Mouse (Mus musculus): Measurements from ENCODE around the gene Gm45140.

The Gm45140 gene

DNA sequence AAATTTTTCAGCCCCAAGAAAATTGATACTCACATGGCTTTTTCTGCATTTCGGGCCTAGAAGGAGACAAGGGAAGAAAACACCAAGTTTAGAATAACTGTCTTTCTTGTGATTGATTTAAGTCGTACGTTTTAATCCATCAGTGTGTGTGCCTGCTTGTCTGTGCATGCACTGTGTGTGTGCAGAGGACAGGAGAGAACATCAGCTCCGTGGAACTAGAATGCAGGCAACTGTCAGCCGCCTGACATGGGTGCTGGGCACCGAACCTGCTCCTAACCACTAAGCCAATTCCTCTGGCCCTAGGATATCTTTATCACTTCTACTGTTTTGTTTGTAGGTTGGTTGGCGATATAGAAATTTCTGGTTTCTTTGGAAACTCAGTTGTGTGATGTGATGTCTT lies at the start of gene Gm45140:
Gene Gm45140 (minus strand): TSS at position 101 of the 400 bp plus-strand sequence.
- DNase-seq (ENCODE audit: low read depth in 2 of 2, low spot score in 2 of 2), result no peak

DNA sequence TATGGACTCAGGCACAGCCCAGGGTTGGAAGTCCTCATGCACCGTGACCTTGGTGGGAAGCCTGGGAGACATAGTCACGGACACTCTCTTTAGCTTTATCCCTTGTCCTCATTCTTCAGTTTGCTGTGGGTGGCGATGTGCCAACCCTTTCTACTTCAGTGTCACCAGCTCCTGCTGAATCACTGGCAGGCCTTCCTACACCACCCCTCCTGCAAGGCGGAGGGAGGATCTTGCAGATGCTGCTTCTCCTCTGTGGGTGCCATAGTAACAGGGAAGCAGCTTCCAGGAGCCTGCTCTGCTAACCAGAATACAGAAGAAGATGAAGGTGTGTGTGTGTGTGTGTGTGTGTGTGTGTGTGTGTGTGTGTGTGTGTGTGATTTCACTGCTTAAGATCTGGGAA lies 47.2 kb upstream of the Gm45140 start:
- no peak for DNase-seq (ENCODE audit: low read depth in 2 of 2, low spot score in 2 of 2)

DNA sequence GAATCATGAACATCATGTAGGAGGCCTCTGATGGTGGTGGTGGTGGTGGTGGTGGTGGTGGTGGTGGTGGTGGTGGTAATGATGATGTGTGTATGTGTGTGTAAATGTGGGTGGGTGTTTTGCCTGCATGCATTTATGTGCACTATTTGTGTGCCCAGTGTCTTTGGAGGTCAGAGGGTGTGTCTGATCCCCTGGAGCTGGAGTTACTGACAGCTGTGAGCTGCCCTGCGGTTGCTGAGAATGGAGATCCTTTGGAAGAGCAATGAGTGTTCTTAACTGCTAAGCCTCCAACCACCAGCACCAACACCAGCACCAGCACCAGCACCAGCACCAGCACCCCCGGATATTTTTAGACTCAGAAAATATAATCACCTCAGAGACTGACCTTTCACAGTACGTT lies 46.6 kb upstream of the Gm45140 start:
- DNase-seq (ENCODE audit: low read depth in 2 of 2, low spot score in 2 of 2), result no peak

DNA sequence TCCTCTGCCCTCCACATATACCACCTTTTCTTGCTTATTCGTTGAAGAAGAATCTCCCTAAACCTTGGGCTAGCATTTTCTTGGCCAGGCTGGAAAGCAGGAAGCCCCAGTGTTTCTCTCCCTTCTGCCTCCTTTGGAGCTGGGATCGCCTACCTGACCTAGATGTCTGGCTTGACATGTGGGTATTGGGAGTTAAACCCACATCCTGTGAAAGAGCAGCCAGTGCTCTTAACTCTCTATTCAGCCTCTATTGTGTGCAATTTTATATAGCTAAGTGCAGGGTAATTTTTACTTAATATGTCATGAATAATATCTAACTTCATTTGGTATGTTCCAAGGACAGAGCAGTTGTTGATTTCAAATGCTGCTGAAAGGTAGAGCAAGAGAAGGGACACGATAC lies 44.0 kb upstream of the Gm45140 start:
- no peak for DNase-seq (ENCODE audit: low read depth in 2 of 2, low spot score in 2 of 2)

DNA sequence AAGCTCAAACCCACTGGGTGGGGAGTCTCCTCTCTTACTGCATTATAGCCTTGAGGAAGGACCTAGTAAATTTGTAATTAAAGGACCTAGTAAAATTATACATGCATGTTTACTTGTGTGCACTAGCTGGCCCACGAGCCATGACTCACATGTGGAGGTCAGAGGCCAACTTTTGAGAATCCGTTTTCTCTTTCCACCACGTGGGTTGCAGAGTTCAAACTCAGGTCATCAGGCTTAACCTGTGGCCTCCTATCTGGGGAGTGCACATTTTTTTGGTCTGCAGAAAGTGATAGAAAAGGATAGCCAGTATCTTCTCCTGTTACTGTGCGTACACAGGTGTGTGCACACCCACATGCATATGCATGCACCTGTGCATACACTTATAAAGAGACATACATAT lies 43.4 kb upstream of the Gm45140 start:
- DNase-seq (ENCODE audit: low read depth in 2 of 2, low spot score in 2 of 2), result no peak

DNA sequence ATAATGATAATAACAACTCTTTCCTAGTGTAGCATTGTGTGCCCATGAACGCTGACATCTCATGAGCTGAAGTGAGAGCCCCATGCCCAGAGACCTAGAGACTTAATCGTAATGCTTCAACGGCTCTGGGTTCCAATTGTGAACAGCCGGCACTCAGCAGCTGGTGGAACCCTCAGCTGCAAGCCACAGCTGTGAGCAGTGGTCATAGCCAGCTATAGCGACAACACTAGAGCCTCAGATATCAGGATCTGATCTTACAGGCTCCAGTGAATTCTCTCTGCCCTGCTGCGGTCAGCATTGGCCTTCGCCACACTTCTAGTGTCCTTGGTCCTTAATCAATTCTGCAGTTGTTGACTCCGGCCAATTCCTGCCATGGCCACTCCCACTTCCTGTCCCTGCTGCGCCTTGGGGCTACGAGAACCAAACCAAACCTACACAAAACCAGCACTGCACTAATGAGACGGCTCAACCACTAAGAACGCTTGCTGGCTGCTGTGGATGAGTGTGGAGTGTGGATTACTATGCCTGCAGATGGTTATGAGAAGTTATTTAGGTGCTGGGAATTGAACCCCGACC lies 40.6 kb upstream of the Gm45140 start:
- DNase-seq (ENCODE audit: low read depth in 2 of 2, low spot score in 2 of 2), result no peak

DNA sequence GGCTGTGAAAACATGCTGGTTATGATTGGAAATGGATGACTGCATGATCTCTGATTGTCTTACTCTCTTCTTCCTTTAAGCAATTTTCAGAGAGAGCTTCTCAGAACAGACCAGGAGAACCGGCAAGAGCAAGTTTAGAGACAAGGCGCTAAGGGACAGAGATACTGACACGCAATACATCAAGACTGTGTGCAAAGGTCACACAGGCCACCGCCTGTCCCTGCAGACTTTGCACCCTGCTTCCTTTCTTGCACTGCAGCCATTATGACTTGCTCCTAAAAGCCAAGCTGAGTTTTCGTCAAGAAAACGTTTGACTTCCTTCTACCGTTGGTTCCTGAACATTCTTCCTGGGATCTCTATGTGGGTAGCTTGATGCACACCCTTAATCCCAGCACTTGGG lies 40.0 kb upstream of the Gm45140 start:
- no peak for DNase-seq (ENCODE audit: low read depth in 2 of 2, low spot score in 2 of 2)

DNA sequence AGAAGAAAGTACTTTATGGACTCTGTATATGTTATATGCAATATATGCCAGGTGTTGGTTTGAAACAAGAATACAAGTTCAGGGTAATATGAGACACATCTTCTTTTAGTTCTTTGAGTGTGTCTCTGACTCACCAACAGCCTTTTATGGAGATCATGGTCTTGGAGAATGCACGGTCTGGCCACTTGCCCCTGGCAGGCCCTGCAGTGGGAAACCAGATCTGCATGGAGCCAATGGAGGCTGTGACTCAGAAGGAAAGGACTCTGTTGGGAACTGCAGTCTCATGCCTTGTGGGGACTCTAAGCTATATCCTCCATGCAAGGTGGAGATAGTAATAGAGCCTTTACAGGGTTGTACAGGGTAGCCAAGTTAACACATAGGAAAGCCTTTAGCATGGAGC lies 39.5 kb upstream of the Gm45140 start:
- DNase-seq (ENCODE audit: low read depth in 2 of 2, low spot score in 2 of 2), result no peak

DNA sequence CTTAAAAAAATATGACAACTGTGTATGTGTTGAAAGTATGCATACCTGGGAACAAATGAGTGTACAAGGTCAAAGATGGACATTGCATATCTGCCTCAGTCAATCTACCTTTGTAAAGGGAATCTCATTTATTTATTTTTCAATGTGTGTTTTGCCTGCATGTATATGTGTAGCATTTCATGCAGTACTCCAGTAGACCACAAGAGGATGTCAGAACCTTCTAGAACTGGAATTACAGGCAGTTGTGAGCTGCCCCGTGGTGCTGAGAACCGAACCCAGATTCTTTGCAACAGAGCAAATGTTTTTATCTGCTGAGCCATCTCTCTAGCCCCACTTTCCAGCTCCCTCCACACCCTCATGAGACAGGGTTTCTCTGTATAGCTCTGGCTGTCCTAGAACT lies 38.4 kb upstream of the Gm45140 start:
- DNase-seq (ENCODE audit: low read depth in 2 of 2, low spot score in 2 of 2), result no peak

DNA sequence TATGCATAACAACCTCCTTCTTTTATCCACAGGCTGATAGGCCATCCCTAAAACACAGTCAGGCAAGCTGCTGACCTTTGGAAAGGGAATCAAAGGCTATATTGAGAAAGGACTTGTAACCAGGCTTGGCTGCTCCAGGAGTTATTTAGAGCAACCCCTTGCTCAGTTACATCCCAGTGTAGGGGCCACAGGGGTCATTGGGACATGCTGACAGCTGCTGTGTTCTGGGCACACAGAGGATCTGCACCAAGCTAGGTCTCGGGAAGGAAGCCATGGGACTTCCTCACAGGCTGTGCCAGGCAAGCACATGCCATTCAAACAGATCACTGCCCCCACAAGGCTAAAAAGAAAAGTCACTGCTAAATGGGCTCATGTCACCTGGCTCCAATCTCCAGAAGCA lies 37.5 kb upstream of the Gm45140 start:
- DNase-seq (ENCODE audit: low read depth in 2 of 2, low spot score in 2 of 2), result no peak

DNA sequence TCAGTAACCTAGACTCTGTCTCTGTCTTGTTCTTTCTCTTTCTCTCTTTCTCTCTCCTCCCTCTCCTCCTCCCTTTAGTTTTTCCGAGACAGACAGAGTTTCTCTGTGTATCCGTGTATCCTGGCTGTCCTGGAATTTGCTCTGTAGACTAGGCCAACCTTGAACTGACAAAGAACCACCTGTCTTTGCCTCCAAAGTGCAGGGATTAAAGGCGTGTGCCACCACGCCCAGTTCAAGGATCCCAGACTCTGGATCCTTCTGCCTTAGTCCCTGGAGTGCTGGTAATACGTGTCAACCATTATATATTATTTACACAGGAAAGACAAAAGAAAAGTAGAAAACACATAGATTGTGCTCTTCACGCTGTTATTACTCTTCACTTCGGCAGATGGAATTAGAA lies 35.6 kb upstream of the Gm45140 start:
- no peak for DNase-seq (ENCODE audit: low read depth in 2 of 2, low spot score in 2 of 2)

DNA sequence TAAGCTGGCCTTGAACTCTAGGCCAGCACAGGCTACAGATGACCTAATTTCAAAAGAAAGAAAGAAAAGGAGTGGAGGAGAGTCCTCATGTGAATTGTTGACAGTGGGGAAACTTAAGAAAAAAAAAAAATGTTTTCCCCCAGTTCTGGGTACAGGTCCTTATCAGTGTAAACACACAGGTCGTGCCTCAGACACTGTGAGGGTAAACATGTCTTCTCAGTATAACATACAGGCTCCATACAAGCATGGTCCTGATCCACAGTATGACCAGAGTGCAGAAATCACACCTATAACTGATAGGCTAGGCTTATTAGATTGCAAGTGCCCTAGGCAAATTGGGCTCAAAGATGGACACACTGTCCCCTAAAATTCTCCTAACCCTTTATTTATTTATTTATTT lies 34.8 kb upstream of the Gm45140 start:
- no peak for DNase-seq (ENCODE audit: low read depth in 2 of 2, low spot score in 2 of 2)

DNA sequence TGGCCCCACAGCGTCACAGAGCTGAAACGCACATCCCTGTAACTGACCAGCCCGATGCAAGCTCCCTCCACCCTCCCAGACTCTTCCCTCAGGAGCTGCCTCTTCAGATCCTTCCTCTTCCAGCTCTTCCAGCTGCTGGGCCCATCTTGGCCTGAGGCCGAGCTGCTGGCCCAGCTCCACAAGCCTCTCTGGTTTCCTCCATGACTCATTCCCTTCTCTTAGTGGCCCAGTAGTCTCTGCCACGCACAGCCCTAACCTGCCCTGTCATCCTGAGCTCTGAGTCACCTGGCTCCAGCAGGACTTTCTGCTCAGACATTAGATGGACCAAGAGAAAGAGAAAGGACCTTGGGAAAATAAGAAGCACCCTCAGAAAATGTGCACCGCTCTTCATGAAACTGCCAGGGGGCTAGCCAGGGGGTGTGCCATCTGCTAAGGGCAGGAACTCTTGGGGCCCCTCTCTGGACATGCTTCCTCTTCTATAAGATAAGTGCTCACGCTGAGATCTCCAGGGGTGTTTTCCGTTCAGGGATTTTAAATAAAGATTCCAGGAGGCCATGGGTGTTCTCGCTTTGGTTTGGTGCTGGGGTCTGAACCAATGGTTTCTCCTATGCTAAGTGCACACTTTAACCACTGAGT lies 33.4 kb upstream of the Gm45140 start:
- DNase-seq (ENCODE audit: low read depth in 2 of 2, low spot score in 2 of 2), result no peak

DNA sequence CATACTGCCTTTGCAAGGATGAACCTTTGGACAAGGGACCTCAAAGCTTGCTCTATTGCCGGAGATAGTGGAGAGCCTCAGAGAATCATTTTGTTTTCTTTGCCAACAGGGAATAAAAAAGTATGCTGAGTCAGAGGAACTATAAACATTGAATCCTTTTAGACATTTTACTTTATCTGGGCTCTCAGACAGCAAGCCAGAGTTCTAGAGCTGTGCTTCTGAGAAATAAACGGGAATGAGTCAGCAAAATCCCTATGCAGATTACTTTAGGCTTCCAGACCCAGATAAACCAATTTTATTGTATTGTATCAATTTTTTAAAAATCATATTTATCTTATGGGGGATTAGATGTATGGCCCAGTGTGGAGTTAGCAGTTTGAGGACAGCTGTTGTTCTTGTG lies 31.7 kb upstream of the Gm45140 start:
- no peak for DNase-seq (ENCODE audit: low read depth in 2 of 2, low spot score in 2 of 2)

DNA sequence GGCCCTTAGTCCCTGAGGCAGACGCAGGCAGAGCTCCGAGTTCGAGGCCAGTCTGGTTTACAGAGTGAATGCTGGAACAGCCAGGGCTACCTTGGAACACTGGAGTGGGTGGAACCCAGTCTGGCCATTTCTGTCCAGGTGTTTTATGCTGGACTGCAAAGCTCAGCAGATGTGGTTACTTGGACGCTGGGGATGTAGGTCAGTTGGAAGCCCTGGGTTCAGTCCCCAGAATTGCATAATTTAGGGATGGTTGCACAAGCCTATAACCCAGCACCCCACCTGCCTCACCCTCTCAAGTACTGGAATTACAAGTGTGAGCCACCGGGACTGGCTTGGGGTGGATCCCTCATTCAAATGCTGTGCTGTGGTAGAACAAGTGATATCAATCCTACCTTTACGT lies 30.6 kb upstream of the Gm45140 start:
- DNase-seq (ENCODE audit: low read depth in 2 of 2, low spot score in 2 of 2), result no peak

DNA sequence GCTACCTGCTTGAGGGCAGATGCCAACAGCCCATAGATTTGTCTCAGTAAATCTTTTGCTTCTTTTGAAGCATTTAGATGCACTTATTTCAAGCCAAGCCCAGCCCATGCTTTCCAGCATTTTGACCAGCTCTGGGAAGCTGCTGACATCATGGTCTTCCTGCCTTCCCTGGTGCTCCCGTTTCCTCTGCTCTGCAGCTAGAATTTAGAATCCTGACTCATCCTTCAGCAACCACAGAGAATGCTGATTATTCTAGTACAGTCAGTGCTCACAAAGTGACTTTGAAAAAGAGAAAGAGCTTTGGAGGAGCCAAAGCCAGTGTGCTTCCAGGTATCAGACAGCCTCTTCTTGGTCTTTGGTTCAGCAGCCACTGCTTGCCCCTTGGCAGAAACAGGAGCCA lies 21.5 kb upstream of the Gm45140 start:
- no peak for DNase-seq (ENCODE audit: low read depth in 2 of 2, low spot score in 2 of 2)

DNA sequence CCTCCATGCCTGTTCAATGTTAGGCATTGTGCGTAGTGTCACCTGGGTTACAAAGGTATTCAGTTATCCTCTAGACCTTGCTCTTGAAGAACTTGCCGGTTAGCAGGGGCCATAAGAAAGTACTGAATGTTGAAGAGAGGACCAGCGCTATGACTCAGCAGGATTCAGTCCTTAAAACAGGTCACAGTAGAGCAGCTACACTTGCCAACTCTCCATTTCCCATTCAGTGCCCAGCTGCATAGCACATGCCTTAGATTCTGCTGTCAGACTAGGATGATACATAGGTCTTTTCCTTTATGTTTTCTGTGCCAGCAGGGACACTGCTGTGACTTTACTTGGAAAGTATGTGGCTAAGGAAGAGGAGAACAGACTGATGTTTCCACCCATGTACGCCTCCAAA lies 17.9 kb upstream of the Gm45140 start:
- no peak for DNase-seq (ENCODE audit: low read depth in 2 of 2, low spot score in 2 of 2)

DNA sequence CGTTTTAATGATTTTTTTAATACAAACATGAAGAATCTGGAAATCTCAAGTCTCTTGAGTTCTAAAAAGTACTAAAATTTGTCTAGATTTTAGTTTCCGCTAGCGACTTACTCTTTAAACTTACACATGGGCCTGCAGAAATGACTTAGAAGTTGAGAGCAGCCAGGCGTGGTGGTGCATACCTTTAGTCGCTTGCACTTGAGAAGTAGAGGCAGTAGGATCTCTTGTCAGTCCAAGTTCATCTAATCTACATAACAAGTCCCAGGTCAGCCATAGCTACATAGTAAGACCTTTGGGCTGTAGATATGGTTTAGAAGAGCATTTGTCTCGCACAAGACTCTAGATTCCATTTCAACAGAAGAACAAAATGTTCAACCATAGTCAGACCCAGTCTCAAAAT lies 16.3 kb upstream of the Gm45140 start:
- DNase-seq (ENCODE audit: low read depth in 2 of 2, low spot score in 2 of 2), result no peak

DNA sequence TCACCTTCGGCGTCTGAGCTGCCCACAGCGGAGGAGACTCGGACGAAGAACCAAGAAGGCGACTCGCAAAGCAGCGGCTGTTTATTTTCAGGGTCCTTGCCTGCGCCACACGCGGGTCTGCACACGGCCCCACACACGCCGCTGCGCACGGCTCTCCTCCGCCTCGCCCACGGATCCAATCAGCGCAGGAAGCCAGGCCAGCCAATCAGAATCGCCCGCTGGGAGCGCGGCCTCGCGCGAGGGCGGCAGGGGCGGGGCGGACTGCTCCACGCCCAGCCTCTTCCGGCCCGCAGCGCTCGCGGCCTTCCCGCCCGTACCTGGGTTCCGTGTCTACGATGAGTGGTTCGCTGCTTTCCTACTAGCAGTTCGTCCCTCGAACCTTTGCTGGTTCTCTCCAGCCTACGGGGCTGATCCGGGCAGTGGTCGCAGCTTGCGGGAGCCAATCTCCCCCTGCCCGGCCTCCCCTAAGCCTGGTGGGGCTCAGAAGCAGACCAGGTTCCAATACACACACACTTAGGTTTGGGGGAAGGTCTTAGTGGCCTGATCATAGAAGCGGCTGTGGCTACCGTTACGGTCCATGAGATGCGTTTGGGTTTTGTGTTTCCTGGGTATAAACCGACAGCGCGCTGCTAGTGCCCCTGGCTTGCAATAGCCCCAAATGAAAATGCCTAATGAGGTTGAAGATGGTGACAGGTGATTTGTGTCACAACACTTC lies 15.5 kb upstream of the Gm45140 start, which contains the start of gene Cnbp:
Gene Cnbp (minus strand): TSS at position 207 of the 715 bp plus-strand sequence.
- DNase-seq (ENCODE audit: low read depth in 2 of 2, low spot score in 2 of 2), result peak; percentile 94 to 95

DNA sequence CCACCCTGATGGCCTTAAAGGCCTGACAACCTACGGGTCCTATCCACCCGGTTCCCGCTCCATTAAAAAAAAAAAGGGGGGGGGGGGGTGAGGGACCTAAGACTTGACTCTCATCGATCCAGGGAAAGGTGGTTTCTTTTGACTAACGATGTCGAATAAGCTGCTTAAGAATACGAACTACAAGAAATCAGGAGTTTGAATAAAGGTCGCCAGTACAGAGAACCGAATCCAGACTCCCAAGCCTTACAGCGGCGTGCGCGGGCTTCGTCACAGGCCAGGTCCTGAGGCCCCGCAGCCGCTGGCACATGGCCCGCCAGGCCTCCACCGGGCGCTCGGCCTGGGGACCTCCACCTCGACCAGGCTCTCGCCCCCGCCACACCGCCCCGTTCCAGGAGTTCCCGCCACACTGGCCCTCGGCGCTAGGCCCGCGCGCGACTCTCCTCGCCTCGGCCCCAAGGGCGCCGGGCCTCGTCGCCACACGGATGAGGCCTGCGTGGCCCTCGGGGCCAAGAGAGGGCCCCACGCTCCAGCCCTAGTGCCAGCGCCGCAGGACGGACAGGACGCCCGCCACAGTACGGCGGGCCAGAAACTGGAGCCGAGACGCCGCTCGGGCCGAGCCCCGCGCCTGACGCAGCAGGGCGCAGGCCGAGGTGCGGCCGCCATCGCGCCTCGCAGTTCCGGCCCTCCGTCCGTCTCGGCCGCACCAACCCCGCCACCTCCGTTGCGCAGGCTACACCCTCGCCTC lies 14.7 kb upstream of the Gm45140 start:
- DNase-seq (ENCODE audit: low read depth in 2 of 2, low spot score in 2 of 2), result peak; percentile 33 to 43

DNA sequence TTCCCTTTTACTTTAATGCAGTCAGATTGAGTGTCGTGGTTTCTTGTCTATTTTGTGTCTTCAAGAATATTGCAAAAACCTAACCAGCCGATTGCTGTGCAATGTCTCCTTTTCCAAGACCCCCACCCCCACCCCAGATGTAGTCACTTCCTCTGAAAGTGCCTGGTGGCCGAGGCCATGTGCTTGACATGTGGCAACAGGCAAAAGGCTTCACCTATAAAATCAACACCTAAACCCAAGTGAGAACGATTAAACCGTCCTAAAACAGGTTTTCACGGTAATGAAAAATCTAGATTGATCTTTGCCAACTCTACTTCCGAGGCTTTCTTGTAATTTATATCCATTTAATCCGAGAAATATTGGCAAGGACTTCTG lies 14.2 kb upstream of the Gm45140 start:
- DNase-seq (ENCODE audit: low read depth in 2 of 2, low spot score in 2 of 2), result no peak

DNA sequence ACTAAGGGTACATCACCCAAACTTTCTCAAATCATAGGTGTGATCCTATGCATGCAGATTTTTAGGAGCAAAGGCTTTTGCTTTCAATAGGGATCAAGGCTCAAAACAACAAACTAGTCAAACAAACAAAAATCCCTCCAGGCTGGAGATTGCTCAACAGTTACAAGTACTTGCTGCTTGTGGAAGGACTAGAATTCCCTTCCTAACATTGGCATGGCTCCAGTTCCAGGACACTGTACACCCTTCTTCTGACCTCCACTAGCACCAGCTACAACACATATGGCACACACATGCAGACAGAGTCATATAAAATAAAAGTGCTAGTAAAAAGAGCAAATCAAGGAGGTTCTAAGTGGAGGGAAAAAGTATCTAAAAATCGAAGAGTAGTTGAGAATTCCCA lies 11.2 kb upstream of the Gm45140 start:
- DNase-seq (ENCODE audit: low read depth in 2 of 2, low spot score in 2 of 2), result no peak

All from CD8-positive naive resting alpha-beta T cell, adult 2 months (primary cell).